Mouse (Mus musculus) layer of hippocampus, adult 9-11 months (tissue): ENCODE measurements at regions not wholly inside any gene's neighbourhood (a gene's known extent, or its start where the extent isn't known, plus 50 kb on each side); places are given as distances from the start of the nearest gene placed in this dataset.

Experiments used
- DNase-seq: peaks from one replicate; pipeline ENCODE4 v3.0.0; 2022

GRCm38 (mm10) chr3:138668394-138669092 lies 73.5 kb upstream of the Tspan5 start:
- DNase-seq = no peak

- DNase-seq = no peak
These were observed 66.1 kb upstream of the Tspan5 start for GRCm38 (mm10) chr3:138675881-138676280.

- DNase-seq = no peak
These were observed 63.6 kb upstream of the Tspan5 start for GRCm38 (mm10) chr3:138678351-138678750.

- no peak for DNase-seq
These were observed 55.3 kb upstream of the Tspan5 start for GRCm38 (mm10) chr3:138686636-138687230.

- DNase-seq = no peak
These were observed 53.4 kb upstream of the Tspan5 start for GRCm38 (mm10) chr3:138688606-138689005.
